Mouse (Mus musculus) Patski (cell line): Measurements from ENCODE around the gene Pim3. TPM values are rescaled to one million over a fixed set of nuclear protein-coding genes. Genes with fewer than 3 reads are reported as not detected.

Experiments
- ATAC-seq: fragments of 100-300 bp; one replicate; pipeline ENCODE4 v1.8.0; 2021
- CTCF ChIA-PET: fragments of 350-600 bp; sonication (Branson Sonifier 250); formaldehyde crosslinking; loops from one replicate; lab custom pipeline; 2022; ENCODE audit warnings: inconsistent platforms; lab: Charles Lee
- POLR2A ChIA-PET: fragments of 350-600 bp; sonication (Branson Sonifier 250); formaldehyde crosslinking; loops from one replicate; lab custom pipeline; 2022; ENCODE audit warnings: antibody characterized with exemption, inconsistent platforms; lab: Charles Lee
- DNase-seq: peaks from one replicate; pipeline ENCODE4 v3.0.0-alpha.2; 2011; ENCODE audit warnings: low read depth, low spot score
- H3K27me3 ChIP-seq: fragments of 371-371 bp; one replicate; pipeline ENCODE4 v1.5.1; 2021
- CTCF ChIP-seq: fragments of 100-300 bp; IDR thresholded peaks from one replicate; pipeline ENCODE4 v1.5.1; 2021
- in situ Hi-C: fragments of 300-500 bp; cut with MboI; formaldehyde crosslinking; loops from 3 replicates; pipeline ENCODE4 v1.11.1; 2018; ENCODE audit warnings: low pct_unique_long_range_greater_than_20kb, mixed read lengths
- polyA plus RNA-seq: library from polyadenylated mRNA; unstranded; gene quantifications from one replicate; pipeline ENCODE4 v1.2.3, GENCODE M21; 2021

Gene Pim3
- polyA plus RNA-seq, 1 experiment from 2014 or later: 149 TPM

DNA sequence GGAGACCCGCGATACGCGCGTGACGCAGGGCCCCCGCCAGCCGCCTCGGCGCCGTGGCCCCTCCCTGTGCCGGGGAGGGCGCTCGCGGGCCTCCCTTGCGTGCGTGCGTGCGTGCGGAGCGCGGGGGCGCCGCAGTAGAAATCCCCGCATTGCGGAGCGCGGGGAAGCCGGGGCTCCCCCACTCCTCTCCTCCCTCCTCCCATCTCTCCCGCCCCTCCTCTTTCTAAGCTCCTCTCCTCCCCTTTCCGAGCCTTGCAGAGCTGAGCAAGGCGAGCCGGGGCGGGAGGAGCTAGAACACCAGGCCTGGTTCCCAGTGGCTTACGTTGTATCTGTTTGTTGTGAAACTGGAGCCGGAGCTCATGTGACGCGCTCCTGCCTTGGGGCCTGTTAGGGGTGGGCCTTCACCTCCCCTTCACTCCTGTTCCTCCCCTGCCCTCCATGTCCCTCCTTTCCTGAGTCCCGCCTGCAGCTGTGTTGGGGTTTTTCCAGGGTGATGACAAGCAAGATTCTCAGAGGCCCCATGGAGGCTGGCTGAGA, 1.8 kb downstream of the Pim3 start:
- in situ Hi-C loops: no loop called here
- ATAC-seq (peak; percentile 41), DNase-seq (peak; percentile 84)
- H3K27me3 ChIP-seq: no peaks in the 10 kb centered on the region
- ChIA-PET POLR2A (interaction anchor here (1.2 to 5.3 kb wide), 6 partner anchors 8 to 33 kb away, joined by 5 to 44 read pairs (median 7); no protein-coding TSS in a partner anchor), CTCF (interaction anchor here (0.9 to 2.5 kb wide), 7 partner anchors 12 to 58 kb away, joined by 3 to 20 read pairs (median 4); no protein-coding TSS in a partner anchor)
- TF ChIP-seq CTCF: no peak

DNA sequence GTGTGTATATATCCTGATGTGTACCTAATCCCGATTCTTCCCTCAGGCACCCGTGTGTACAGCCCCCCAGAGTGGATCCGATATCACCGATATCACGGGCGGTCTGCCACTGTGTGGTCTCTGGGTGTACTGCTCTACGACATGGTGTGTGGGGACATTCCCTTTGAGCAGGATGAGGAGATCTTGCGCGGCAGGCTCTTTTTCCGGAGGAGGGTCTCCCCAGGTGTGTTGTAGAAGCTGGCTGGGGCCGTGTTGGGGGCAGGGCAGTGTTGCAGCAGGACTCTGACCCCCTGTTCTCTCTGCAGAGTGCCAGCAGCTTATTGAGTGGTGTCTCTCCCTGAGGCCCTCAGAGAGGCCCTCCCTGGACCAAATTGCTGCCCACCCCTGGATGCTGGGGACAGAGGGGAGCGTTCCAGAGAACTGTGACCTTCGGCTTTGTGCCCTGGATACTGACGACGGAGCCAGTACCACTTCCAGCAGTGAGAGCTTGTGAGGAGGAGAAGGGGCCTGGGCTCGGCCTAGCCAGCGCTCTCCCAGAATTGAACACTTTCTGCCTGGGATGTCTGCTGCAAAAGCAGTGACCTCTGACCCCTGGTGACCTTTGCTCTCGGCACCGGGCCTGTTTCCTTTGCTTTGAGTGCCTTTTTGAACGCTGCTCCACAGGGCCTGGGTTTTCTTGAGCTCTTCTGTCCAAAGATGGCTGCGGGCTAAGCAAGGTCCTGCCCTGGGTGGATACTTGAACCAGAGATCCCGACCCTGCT, 2.5 kb downstream of the Pim3 start:
- in situ Hi-C loops: no loop called here
- TF ChIP-seq CTCF: no peak
- no peaks in the 10 kb centered on the region for H3K27me3 ChIP-seq
- ATAC-seq: no peak
- ChIA-PET CTCF (interaction anchor here (0.9 to 2.5 kb wide), 7 partner anchors 12 to 57 kb away, joined by 3 to 20 read pairs (median 4); no protein-coding TSS in a partner anchor), POLR2A (interaction anchor here (1.0 to 5.3 kb wide), 7 partner anchors 9 to 34 kb away, joined by 3 to 44 read pairs (median 6); no protein-coding TSS in a partner anchor)
- DNase-seq: no peak

DNA sequence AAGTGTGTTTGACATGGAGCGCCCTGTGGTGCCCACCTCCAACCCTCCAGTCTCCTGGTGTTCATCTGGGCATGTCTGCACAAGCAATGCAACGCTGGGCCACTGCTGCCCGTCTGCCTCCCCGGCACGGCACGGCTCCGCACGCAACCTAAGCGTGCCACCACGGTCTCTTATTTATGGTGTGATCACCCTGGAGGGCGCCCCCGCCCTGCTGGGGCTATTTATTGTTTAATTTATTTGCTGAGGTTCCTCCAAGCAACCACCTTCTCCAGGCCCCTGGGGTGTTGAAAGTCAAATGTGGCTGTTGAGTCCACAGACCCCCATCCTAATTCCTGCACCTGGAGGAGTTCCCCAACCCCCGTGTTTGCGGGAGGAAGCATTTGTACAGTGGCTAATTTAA, 3.1 kb downstream of the Pim3 start:
- POLR2A ChIA-PET: interaction anchor here (0.8 to 5.3 kb wide), 6 partner anchors 8 to 34 kb away, joined by 3 to 44 read pairs (median 4); no protein-coding TSS in a partner anchor
- no peak for DNase-seq
- no peaks in the 10 kb centered on the region for H3K27me3 ChIP-seq
- in situ Hi-C loops: no loop called here
- no peak for ATAC-seq
- TF ChIP-seq CTCF: no peak
- CTCF ChIA-PET: interaction anchor here (1.2 to 2.5 kb wide), 4 partner anchors 11 to 57 kb away, joined by 3 to 18 read pairs (median 6); no protein-coding TSS in a partner anchor

DNA sequence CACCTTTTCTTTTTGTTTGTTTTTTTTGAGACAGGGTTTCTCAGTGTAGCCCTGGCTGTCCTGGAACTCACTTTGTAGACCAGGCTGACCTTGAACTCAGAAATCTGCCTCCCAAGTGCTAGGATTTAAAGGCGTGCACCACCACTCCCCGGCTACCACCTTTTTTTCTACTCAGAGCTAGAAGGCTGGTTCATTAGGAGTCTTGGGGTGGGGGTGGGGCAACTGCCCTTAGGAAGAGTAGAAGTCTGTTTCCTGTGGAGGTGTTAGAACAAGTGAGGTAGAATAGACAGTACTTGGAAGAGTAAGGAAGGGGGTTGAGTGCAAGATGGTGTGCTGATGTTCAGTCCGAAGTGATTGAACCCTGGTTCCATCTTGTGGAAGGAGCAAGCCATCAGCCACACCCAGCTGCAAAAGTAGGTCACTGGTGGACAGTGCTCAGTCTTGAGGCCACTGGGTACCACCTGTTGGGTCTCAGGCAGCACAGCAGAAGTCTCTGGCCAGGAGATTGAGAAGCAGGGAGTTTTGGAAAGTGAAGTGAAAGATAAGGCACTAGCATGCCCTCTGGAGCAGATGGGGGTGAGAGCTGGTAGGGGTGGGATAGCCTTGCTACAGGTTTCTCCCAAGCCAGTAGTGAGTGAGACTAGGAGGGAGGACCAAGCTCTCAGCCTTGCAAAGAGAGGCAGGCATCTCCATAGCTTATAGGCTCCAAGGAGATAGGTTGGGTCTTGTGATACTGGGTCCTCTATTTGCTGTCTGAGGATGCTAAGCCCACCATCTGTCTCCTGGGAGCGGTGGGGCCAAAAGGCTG, 4.1 kb downstream of the Pim3 start:
- DNase-seq (no peak), ATAC-seq (no peak)
- TF ChIP-seq CTCF: no peak
- ChIA-PET CTCF (interaction anchor here (1.1 to 3.2 kb wide), 4 partner anchors 10 to 38 kb away, joined by 3 to 23 read pairs (median 6); no protein-coding TSS in a partner anchor), POLR2A (interaction anchor here (0.9 to 5.3 kb wide), 8 partner anchors 7 to 71 kb away, joined by 3 to 44 read pairs (median 4); no protein-coding TSS in a partner anchor)
- H3K27me3 ChIP-seq: no peaks in the 10 kb centered on the region
- in situ Hi-C loops: no loop called here

DNA sequence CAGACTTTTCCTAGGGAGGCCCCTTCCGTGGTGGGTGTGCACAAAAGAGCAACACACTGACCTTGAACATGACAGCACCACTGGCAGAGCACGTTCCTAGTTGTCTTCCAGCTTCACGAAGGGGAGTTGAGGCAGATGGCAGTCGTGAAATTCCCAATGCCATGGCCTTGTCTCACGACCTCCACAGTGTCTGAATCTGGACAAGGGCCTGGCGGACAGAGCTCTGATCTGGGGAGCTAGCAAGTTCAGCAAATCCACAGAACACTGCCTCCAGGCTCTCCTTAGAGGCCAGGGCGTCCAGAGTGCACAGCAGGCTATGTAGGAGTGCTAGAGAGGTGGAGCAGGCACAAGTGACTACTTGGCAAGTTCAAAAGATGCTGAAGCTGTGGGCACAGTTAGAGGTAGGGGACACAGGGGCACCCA, 5.0 kb downstream of the Pim3 start:
- ChIA-PET POLR2A (interaction anchor here (1.3 to 5.3 kb wide), 4 partner anchors 8 to 39 kb away, joined by 3 to 44 read pairs (median 12); no protein-coding TSS in a partner anchor), CTCF (interaction anchor here (1.1 to 3.2 kb wide), 5 partner anchors 9 to 55 kb away, joined by 3 to 23 read pairs (median 4); no protein-coding TSS in a partner anchor)
- H3K27me3 ChIP-seq: no peaks in the 10 kb centered on the region
- no peak for TF ChIP-seq CTCF
- ATAC-seq: peak; percentile 0
- no peak for DNase-seq
- in situ Hi-C loops: no loop called here

DNA sequence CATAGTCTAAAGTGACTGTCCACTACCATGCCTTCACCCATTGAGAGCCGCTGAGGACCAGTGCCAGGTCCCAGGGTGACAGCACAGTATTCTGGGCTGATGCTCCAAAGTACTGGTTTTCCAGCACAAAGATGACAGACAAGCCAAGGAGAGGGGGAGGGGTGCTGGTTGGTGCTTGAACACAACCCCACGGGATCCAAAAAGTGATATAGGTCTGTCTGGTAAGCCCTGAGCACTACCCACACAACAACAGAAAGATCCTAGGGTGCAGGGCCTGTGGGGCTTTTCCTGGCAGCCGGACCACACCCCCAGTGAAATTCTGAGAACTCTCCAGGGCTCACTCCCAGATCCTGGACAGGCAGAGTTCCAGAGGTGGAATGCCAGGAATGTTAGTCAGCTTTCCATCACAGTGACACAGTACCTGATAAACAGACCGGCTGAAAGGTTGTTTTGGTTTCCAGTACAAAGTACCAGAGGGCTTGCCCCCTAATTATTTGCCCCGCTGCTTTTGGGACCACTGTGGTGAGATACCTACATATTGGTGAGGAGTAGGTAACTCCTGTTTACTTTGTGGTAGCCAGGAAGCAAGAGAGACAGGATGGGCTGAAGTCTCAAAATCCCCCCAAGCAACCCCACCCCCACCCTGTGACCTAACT, 5.5 kb downstream of the Pim3 start:
- no peak for TF ChIP-seq CTCF
- in situ Hi-C loops: no loop called here
- no peak for DNase-seq

DNA sequence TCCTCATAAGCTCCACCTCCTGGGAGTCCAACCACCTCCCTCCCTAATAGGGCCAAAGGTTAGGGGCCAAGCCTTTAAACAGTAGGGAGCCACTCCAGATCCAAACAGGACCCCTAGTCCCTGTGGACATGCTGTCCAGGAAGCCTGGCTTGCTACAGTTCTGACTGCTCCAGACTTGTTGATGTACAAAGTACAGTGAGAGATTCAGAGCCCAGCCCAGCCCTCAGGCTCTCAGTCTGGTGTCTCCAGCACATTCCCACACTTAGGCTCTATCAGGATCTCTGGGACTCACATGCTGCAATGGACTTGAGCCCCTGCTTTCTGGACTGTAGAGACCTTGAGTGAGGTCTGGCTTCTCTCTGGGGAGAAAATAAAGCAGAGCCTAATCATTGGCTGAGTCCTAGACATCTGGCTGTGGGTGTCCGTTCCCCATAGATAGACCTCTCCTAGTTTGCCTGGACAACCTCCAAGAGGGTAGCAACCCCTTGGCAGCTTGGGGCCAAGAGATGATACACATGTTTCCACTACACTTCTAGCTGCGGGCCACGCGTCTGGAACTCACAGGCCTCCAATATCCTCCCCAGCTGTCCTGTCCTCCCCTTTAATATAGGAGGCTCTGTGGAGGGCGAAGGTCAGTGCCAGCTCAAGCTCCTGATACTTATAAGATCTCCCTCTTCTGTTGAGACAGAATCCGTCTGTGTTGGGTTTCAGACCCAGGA, 6.2 kb downstream of the Pim3 start:
- DNase-seq (no peak), ATAC-seq (peak; percentile 32)
- no peak for TF ChIP-seq CTCF
- H3K27me3 ChIP-seq: no peaks in the 10 kb centered on the region
- in situ Hi-C loops: no loop called here
- ChIA-PET POLR2A (interaction anchor here (0.6 to 5.3 kb wide), 5 partner anchors 13 to 488 kb away, joined by 3 to 44 read pairs (median 3); no protein-coding TSS in a partner anchor), CTCF (interaction anchor here (1.5 to 3.2 kb wide), 3 partner anchors 8 to 54 kb away, joined by 3 to 23 read pairs (median 8); no protein-coding TSS in a partner anchor)

More for the DNA sequence above, 5.5 kb downstream of the Pim3 start:
- ATAC-seq: peak; percentile 46
- ChIA-PET POLR2A (interaction anchor here (0.6 to 5.3 kb wide), 7 partner anchors 9 to 488 kb away, joined by 3 to 44 read pairs (median 3); no protein-coding TSS in a partner anchor), CTCF (interaction anchor here (1.5 to 3.2 kb wide), 4 partner anchors 9 to 55 kb away, joined by 3 to 23 read pairs (median 6); no protein-coding TSS in a partner anchor)
- no peaks in the 10 kb centered on the region for H3K27me3 ChIP-seq

DNA sequence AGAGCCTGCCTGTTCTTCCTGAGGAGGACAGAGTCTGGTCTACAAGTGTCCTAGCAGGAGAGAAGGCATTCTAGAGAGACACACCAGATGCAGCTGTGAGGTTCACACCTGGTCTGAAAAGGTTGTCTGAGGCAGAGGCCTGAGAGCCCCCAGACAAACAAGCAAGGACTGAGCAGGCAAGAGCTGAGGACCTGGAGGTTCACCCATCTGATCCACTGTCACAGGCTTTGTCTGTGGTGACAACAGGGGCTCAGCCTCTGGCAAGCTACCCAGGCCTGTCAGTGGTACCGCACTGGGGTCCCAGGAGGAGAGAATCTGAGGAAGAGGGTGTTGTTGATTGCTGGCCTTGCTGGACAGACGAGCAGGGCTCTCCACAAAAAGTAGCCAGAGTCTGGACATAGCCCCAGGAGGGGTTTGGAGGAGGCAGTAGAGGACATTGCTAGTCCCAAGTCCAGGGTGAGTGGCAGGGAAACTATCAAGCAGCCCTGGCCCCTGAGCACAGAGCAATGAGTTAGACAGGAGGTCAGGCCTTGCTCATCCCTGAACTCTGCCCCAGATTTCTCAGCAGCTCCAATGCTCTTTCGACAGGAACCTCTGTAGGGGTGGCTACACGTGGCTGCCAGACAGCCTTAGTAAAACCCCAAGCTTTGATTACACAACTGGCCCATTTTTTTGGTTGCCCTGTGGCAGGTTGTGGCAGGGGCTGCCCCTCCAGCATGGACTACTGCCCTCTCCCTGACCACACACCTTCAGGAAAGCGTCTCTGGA, 8.6 kb downstream of the Pim3 start:
- H3K27me3 ChIP-seq: no peaks in the 10 kb centered on the region
- ChIA-PET CTCF (interaction anchor here (1.2 to 2.3 kb wide), 2 partner anchors 41 to 46 kb away, joined by 3 to 17 read pairs; no protein-coding TSS in a partner anchor), POLR2A (interaction anchor here (0.8 to 1.5 kb wide), 4 partner anchors 9 to 43 kb away, joined by 4 to 5 read pairs (median 4); no protein-coding TSS in a partner anchor)
- no peak for TF ChIP-seq CTCF
- DNase-seq (no peak), ATAC-seq (no peak)
- in situ Hi-C loops: no loop called here
